Mouse (Mus musculus) liver, adult 2 months (tissue): ENCODE data around the gene Ppat.

Source experiments
- CTCF ChIP-seq: fragments of 200-500 bp; IDR thresholded peaks from 2 replicates; pipeline ENCODE4 v1.5.1; 2011; ENCODE audit warnings: low read depth, low read length, control low read depth
- POLR2A ChIP-seq: fragments of 200-500 bp; IDR thresholded peaks from 2 replicates; pipeline ENCODE4 v1.6.1; 2011; ENCODE audit warnings: low read length, control low read depth; ENCODE audit not compliant: insufficient read depth; ENCODE audit errors: extremely low read depth

GRCm38 (mm10) chr5:76868693-76869286 is 82.6 kb downstream of the Ppat start:
- TF ChIP-seq POLR2A, result no peak
- TF ChIP-seq CTCF, result no peak
